Mouse (Mus musculus) myocyte (in vitro differentiated cells): ENCODE measurements around the gene Vsir. TPM values are rescaled to one million over a fixed set of nuclear protein-coding genes. Genes with fewer than 3 reads are reported as not detected.

Experiments used
- H3K27me3 ChIP-seq: one replicate; pipeline ENCODE4 v1.6.1; 2011; ENCODE audit not compliant: control insufficient read depth, insufficient read depth, insufficient read length
- H3K36me3 ChIP-seq: one replicate; pipeline ENCODE4 v1.6.1; 2011; ENCODE audit not compliant: control insufficient read depth, insufficient read depth
- H3K4me2 ChIP-seq: one replicate; pipeline ENCODE4 v1.6.1; 2011; ENCODE audit warnings: low read depth, control low read depth
- H3K4me3 ChIP-seq: one replicate; pipeline ENCODE4 v1.5.1; 2011; ENCODE audit warnings: mild to moderate bottlenecking, control low read depth, moderate library complexity
- H3K79me2 ChIP-seq: one replicate; pipeline ENCODE4 v1.6.1; 2011; ENCODE audit not compliant: control insufficient read depth, insufficient read depth
- H3ac ChIP-seq: one replicate; pipeline ENCODE4 v1.6.1; 2011; ENCODE audit not compliant: control insufficient read depth, insufficient read length
- CEBPB ChIP-seq: IDR thresholded peaks from 2 replicates; pipeline ENCODE4 v1.6.1; 2011; ENCODE audit warnings: mild to moderate bottlenecking, moderate library complexity; ENCODE audit not compliant: poor library complexity, insufficient read depth, severe bottlenecking
- E2F4 ChIP-seq: IDR thresholded peaks from one replicate; pipeline ENCODE4 v1.6.1; 2011; ENCODE audit warnings: mild to moderate bottlenecking, control low read depth, moderate library complexity; ENCODE audit not compliant: insufficient read depth
- MAX ChIP-seq: IDR thresholded peaks from one replicate; pipeline ENCODE4 v1.6.1; 2011; ENCODE audit warnings: low read depth, mild to moderate bottlenecking, control low read depth
- MYOD1 ChIP-seq, 3 experiments: IDR thresholded peaks; one replicate each; pipeline ENCODE4 v1.6.1; 2011; ENCODE audit warnings: control low read depth in 2 of 3, low read depth in 2 of 3, mild to moderate bottlenecking in 2 of 3, moderate library complexity in 1 of 3; ENCODE audit not compliant: insufficient read length in 2 of 3, control insufficient read depth in 1 of 3
- MYOG ChIP-seq, 3 experiments: IDR thresholded peaks; one replicate each; pipeline ENCODE4 v1.6.1; 2011; ENCODE audit warnings: control low read depth in 2 of 3, low read depth in 2 of 3, mild to moderate bottlenecking in 2 of 3; ENCODE audit not compliant: insufficient read length in 2 of 3, control insufficient read depth in 1 of 3, insufficient read depth in 1 of 3
- POLR2A ChIP-seq: IDR thresholded peaks from one replicate; pipeline ENCODE4 v1.6.1; 2011; ENCODE audit warnings: low read depth, mild to moderate bottlenecking, control low read depth, moderate library complexity; ENCODE audit not compliant: insufficient read length
- POLR2AphosphoS2 ChIP-seq: IDR thresholded peaks from one replicate; pipeline ENCODE4 v1.6.1; 2011; ENCODE audit warnings: low read depth, control low read depth; ENCODE audit not compliant: insufficient read length
- REST ChIP-seq: IDR thresholded peaks from one replicate; pipeline ENCODE4 v1.6.1; 2011; ENCODE audit warnings: mild to moderate bottlenecking, control low read depth, moderate library complexity; ENCODE audit not compliant: insufficient read depth, insufficient read length
- SRF ChIP-seq: IDR thresholded peaks from one replicate; pipeline ENCODE4 v1.6.1; 2011; ENCODE audit warnings: low read depth; ENCODE audit not compliant: control insufficient read depth, insufficient read length
- TCF12 ChIP-seq: IDR thresholded peaks from one replicate; pipeline ENCODE4 v1.6.1; 2011; ENCODE audit warnings: mild to moderate bottlenecking, control low read depth; ENCODE audit not compliant: poor library complexity, insufficient read depth, severe bottlenecking
- TCF3 ChIP-seq: IDR thresholded peaks from one replicate; pipeline ENCODE4 v1.6.1; 2011; ENCODE audit warnings: low read depth, control low read depth; ENCODE audit not compliant: insufficient read length
- USF1 ChIP-seq: IDR thresholded peaks from one replicate; pipeline ENCODE4 v1.6.1; 2011; ENCODE audit warnings: low read depth, mild to moderate bottlenecking, control low read depth, moderate library complexity
- polyA plus RNA-seq: library from polyadenylated mRNA; unstranded; fragments of >200 nt; fragmentation: generic; extraction: Trizol; gene quantifications from one replicate; pipeline ENCODE4 v1.2.1, GENCODE M21; 2012; ENCODE audit warnings: missing spikeins

Gene Vsir
- polyA plus RNA-seq, 1 experiment, result 5.3 TPM

- Histone ChIP-seq H3ac (no peak overlapping the region), H3K27me3 (no peaks in the 10 kb centered on the region), H3K36me3 (no peaks in the 10 kb centered on the region), H3K79me2 (no peaks in the 10 kb centered on the region), H3K4me3 (no peak overlapping the region), H3K4me2 (peak overlapping the region; percentile 63)
- peak in 2 of 3 experiments; percentile 21 to 68 for TF ChIP-seq MYOD1 (IDR thresholded peaks at IDR 0.05; ENCODE audit: control insufficient read depth in 1 of 3, insufficient read length in 2 of 3, low read depth in 2 of 3)
- TF ChIP-seq MYOG (IDR thresholded peaks at IDR 0.05; ENCODE audit: control insufficient read depth in 1 of 3, insufficient read depth in 1 of 3, insufficient read length in 2 of 3, low read depth in 2 of 3), result peak in 1 of 3 experiments; percentile 37
- no peak for TF ChIP-seq TCF3
Measured at GRCm38 (mm10) chr10:60389447-60389865, 42.8 kb downstream of the Vsir start.

GRCm38 (mm10) chr10:60390177-60390903, 43.7 kb downstream of the Vsir start:
- Histone ChIP-seq H3K4me3 (no peak overlapping the region), H3K36me3 (no peaks in the 10 kb centered on the region), H3K4me2 (peak overlapping the region; percentile 63), H3K79me2 (no peaks in the 10 kb centered on the region), H3ac (no peak overlapping the region), H3K27me3 (no peaks in the 10 kb centered on the region)
- TF ChIP-seq MYOD1 (IDR thresholded peaks at IDR 0.05; ENCODE audit: control insufficient read depth in 1 of 3, insufficient read length in 2 of 3, low read depth in 2 of 3) (peak in 1 of 3 experiments; percentile 61), SRF (no peak), MYOG (IDR thresholded peaks at IDR 0.05; ENCODE audit: control insufficient read depth in 1 of 3, insufficient read depth in 1 of 3, insufficient read length in 2 of 3, low read depth in 2 of 3) (peak in 1 of 3 experiments; percentile 15)

- Histone ChIP-seq H3ac (no peak overlapping the region), H3K4me3 (no peak overlapping the region), H3K4me2 (no peak overlapping the region), H3K27me3 (no peaks in the 10 kb centered on the region), H3K36me3 (no peaks in the 10 kb centered on the region), H3K79me2 (no peaks in the 10 kb centered on the region)
- TF ChIP-seq MYOD1 (IDR thresholded peaks at IDR 0.05; ENCODE audit: control insufficient read depth in 1 of 3, insufficient read length in 2 of 3, low read depth in 2 of 3) (no peak), MAX (no peak), POLR2AphosphoS2 (no peak), REST (no peak), TCF12 (no peak), TCF3 (no peak), USF1 (no peak), E2F4 (no peak), MYOG (IDR thresholded peaks at IDR 0.05; ENCODE audit: control insufficient read depth in 1 of 3, insufficient read depth in 1 of 3, insufficient read length in 2 of 3, low read depth in 2 of 3) (no peak), SRF (no peak), POLR2A (no peak), CEBPB (no peak)
Measured at GRCm38 (mm10) chr10:60390904-60391420, 44.3 kb downstream of the Vsir start.

DNA sequence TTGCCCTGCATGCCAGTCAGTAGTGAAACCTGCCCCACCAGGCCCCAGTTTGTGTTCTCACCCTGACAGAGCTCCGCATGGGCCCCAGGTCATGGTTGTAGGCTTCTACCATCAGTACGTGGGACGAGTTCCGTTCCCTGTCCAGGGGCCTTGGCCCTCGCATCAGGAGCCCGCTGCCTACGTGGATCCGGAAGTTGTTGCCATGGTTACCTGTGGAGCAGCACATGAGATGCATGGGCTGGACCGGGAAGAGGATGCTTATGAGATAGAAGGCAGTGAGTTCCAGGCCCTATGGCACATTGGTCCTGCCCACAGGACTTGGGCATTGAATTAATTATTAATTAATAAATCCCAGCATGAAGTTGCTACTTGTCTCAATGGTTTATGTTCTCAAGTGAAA, 45.0 kb downstream of the Vsir start:
- TF ChIP-seq MYOD1 (IDR thresholded peaks at IDR 0.05; ENCODE audit: control insufficient read depth in 1 of 3, insufficient read length in 2 of 3, low read depth in 2 of 3), result no peak
- TF ChIP-seq POLR2AphosphoS2, result no peak
- no peak for TF ChIP-seq USF1
- TF ChIP-seq POLR2A, result no peak
- TF ChIP-seq TCF12, result no peak
- no peak for TF ChIP-seq TCF3
- no peak for TF ChIP-seq SRF
- no peak for TF ChIP-seq E2F4
- TF ChIP-seq MYOG (IDR thresholded peaks at IDR 0.05; ENCODE audit: control insufficient read depth in 1 of 3, insufficient read depth in 1 of 3, insufficient read length in 2 of 3, low read depth in 2 of 3), result no peak
- no peaks in the 10 kb centered on the region for H3K79me2 ChIP-seq

GRCm38 (mm10) chr10:60394936-60395335, 48.3 kb downstream of the Vsir start:
- no peak overlapping the region for H3ac ChIP-seq
- no peak overlapping the region for H3K4me3 ChIP-seq
- TF ChIP-seq CEBPB (no peak), E2F4 (no peak), SRF (no peak), MYOG (IDR thresholded peaks at IDR 0.05; ENCODE audit: control insufficient read depth in 1 of 3, insufficient read depth in 1 of 3, insufficient read length in 2 of 3, low read depth in 2 of 3) (no peak)
- H3K79me2 ChIP-seq, result no peaks in the 10 kb centered on the region
- H3K36me3 ChIP-seq, result no peaks in the 10 kb centered on the region
- H3K27me3 ChIP-seq, result no peaks in the 10 kb centered on the region
- H3K4me2 ChIP-seq, result peak overlapping the region; percentile 43

More for the DNA sequence above, 45.0 kb downstream of the Vsir start:
- no peak overlapping the region for H3K4me2 ChIP-seq
- H3K4me3 ChIP-seq, result no peak overlapping the region
- no peaks in the 10 kb centered on the region for H3K27me3 ChIP-seq
- H3K36me3 ChIP-seq, result no peaks in the 10 kb centered on the region
- H3ac ChIP-seq, result no peak overlapping the region
